Mouse (Mus musculus) embryonic fibroblast, embryonic 13.5 days (primary cell): Measurements from ENCODE around the gene Phpt1.

Experiments used
- CTCF ChIP-seq: IDR thresholded peaks from 2 replicates; pipeline ENCODE4 v1.5.1; 2011; ENCODE audit warnings: mild to moderate bottlenecking, control low read depth, low read length, moderate library complexity, borderline replicate concordance; ENCODE audit not compliant: insufficient read depth
- POLR2A ChIP-seq: IDR thresholded peaks from 2 replicates; pipeline ENCODE4 v1.6.1; 2011; ENCODE audit warnings: low read depth, mild to moderate bottlenecking, control low read depth, low read length, moderate library complexity

DNA sequence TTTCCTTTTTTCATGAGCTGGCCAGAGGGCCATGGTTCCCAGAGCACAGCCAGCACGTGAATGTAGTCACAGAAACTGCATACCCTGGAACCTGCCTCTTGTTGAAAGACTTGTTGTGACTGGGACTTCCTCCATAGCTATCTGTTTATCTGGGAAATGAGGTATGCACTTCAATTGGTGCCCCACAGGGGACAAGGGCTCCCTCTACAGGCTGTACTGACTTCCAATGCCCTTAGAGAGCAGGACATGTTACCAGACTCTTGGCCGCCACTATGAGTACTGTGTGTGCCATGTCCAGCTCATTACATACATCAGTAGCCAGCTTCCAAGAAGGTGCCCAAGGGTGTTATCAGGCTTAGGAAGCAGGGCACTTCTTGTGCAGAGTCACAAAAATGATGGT lies 16.8 kb upstream of the Phpt1 start:
- TF ChIP-seq CTCF (no peak), POLR2A (no peak)
